Mouse (Mus musculus): ENCODE data around the gene Elp6.

GRCm38 (mm10) chr9:110258646-110259045, 46.3 kb upstream of the Elp6 start:
- TF ChIP-seq CTCF (IDR thresholded peaks at IDR 0.05; ENCODE audit: low read depth) (no peak), EP300 (IDR thresholded peaks at IDR 0.05; ENCODE audit: low read depth) (no peak)

All from liver, postnatal 0 days (tissue).